Mouse (Mus musculus) embryo, embryonic 11.5 days (tissue): ENCODE data around the gene Prrx1.

ENCODE experiments used
- DNase-seq: peaks from one replicate; pipeline ENCODE4 v3.0.0-alpha.2; 2012; ENCODE audit warnings: low read depth, low spot score

Gene Prrx1

DNA sequence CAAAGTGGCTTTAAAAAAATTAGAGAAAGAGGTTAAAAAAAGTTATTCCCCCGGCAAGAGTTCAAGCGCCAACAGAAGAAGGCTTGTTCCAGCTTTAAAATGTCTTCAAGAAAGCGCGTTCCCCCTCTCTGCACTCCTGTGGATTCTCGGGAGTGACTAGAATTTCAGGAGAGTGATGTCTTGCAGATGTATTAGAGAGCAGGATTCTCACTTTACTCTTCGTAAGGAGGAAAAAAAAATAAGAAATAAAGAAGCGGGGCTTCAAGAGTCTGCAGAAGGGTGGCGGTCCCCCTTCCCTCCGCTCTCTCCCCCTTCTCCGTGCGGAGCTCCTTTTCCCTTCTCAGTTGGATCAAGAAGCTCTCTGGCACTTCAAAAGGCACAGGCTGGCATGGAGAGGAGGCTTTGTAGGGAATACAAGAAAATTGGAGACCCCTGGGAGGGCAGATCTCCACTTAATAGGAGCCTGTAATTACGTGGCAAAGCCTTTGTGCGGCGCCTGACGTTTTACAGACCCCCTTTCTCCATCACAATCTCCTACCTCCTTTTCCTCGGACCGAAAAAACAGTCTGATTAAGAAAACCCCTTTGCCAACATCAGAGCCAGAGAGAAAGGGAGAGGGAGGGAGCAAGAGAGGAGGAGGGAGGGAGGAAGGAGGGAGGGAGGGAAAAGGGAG is at the start of gene Prrx1:
TSS of gene Prrx1 (minus strand) at position 610 of the 673 bp plus-strand sequence.
- DNase-seq = no peak

DNA sequence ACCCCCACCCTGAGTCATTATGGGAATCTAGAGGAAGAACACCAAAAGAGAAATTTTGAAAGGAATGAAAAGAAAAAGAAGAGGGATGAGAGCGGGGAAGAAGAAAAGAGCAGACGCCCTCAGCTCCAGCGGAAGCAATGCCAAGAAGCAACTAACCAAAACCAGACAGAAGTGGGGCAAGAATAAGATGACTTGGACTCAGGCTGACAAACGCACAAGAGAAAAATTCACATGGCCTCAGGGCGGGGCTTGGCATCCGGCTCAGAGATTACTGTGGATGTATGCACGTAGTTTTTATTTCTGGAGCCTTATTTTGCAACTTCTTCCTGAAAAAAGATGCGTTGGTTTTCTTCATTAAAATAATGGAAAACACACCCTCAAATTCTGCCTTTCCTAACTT is 48.7 kb upstream of the Prrx1 start:
- no peak for DNase-seq

DNA sequence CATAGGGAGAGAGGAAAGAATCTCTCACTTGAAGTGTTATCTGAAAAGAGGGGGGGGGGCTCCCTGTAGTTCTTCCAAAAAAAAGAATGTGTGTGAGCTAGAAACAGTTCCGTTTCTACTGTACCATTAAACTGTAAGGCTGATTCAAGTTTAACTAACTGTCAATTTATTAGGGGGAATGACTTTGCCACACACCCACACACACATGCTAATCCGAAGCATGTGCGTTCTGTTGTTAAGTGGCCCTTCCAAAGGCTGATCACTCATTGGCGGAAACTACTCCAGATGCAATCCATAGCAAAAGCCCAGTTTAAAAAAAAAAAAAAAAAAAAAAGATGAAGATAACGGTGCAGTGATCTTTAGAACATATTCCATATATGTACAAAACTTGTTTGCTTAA is 47.9 kb upstream of the Prrx1 start:
- DNase-seq = no peak

DNA sequence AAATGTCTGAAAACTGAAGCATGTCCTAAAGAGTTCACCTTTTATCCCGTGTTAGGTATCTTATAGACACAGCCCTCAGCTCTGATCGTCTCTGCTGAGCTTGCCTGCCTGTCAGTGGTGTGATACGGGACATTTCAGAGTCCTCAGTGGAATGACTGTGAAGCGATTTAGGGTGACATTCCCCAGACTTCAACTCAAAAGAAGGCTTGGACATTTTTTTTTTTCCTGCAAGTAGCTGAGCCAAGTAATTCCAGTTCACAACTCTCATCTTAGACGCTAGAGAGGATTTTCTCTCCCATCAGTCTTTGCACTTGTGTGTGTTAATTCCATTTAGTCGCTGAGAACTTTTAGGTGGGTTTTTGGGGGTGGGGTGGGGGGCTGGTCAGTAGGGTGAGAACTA is 47.3 kb upstream of the Prrx1 start:
- DNase-seq = no peak

DNA sequence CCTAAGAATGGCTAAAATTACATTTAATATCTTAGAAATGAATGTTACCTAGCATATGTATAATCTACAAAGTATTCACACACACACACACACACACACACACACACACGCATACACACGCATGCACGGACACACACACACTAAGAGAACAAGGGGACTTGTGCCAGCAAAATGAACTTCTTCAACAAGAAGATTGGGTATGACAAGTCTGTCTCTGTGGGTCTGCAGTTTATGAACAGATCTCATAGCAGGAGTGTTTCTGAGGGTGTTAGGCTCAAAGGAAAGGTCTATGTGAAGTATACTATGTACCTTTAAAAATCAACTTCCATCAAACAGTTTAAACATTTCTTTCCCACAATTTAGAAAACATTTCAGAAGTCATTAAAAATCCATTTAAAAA is 46.0 kb upstream of the Prrx1 start:
- no peak for DNase-seq

DNA sequence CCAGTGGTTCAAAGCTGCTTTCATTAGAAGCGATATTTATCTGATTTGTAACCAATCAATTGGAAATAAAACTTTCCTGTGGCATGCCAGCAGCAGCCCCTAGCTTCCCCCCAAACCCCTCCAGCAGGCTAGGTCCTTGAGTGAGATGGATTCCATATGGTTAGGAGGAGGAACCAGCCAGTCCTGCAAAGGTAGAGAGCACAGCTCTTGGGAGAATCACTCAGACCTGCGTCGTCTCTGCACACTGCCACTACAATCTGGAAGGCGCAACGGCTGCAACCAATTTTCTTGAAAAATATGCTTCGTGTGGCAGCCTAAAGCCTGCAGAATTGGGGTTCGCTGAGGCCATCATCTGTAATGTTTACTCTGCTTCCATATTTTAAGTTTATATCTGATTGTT is 44.7 kb upstream of the Prrx1 start:
- no peak for DNase-seq

DNA sequence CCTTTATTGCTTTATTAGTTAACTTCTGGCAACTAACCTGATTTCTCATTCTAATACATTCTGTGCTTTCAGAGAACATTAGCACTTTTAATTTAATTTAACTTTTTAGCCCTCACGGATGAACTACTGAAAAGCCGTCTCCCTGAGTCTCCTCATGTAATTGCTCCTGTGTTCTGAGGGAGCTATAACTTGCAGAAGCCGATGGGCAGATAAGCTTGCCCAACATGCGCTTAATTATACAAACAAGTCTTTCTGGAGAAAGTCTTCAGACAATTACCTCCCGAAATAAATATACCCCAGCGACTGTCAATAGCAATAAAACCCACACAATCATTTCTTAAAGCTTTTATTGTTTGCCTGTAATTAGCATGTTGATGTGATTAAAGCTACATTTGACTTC is 44.2 kb upstream of the Prrx1 start:
- no peak for DNase-seq

DNA sequence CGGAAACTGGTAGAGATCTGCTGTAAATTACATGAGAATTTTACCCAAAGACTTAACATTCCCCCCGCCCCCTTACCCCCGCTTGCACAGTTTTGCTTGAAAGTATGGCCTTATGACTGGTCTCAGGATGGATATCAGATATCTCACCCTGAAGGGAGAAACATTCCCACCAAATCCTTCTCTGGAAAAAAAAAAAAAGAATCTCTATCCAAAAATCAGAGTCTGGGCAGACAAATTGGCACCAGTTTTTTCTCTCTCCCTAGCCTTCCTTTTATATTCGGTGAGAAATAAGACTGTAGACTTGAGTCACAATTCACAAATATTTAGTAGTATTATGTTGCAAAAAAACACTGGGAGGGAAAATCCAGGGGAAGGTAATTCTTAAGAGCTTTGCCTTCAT is 42.7 kb upstream of the Prrx1 start:
- DNase-seq = no peak

DNA sequence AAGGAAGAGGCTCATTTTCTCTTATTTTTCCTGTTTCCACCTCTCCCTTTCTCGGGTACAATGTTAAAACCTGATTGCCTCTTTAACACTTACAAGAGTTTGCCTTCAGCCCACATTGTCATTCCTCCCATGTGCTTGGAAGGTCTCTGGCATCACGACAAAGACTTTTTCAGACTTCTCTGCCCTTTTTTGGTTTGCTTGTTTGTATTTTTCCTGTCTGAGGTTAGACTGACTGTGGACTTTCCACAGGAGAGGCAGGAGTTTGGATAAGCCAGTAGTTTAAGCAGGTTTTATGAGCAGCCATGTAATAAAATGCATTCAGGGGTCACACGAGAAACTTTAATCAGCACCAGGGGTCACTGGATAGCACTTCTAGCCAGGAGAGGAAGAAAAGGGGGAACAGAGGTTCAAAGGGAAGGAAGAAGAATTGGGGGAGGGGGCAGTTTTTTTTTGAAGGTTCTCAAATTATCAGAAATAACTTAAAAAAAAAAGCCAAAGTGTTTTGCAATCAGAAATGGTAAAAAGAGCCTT is 42.2 kb upstream of the Prrx1 start:
- DNase-seq = no peak

DNA sequence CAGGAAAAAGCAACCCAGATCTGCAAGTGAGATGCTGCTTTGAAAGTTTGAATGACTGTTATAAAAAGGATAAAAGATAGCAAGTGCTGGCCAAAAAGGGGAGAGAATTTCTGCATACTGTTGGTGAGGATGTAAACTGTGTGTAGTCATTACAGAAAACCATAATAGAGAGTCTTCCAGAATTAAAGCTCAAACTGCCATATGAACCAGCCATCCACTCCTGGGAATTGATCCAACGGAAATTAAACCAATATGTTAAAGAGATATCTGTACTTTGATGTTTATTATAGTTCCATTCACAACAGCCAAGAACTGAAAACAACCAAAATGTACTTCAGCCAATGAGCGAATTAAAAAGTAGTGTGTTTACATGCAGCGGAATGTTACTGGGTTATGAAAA is 37.5 kb upstream of the Prrx1 start:
- no peak for DNase-seq

DNA sequence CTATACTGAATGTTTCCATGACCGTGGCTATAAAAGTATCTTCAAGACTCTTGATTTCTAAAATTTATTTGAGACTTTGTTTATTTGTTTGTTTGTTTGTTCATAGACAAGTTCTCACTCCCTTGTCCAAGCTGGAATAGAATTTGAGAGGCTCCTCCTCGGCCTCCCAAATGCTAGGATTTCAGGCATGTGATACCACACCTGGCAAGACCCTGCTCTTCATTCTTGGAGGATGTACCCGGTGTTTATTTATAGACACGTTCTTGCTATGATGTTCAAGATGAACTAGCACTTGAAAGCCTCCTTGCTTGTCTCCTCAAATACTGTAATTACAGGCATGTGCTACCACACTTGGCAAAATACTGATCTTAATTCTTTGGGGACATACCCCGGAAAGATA is 32.0 kb upstream of the Prrx1 start:
- no peak for DNase-seq

DNA sequence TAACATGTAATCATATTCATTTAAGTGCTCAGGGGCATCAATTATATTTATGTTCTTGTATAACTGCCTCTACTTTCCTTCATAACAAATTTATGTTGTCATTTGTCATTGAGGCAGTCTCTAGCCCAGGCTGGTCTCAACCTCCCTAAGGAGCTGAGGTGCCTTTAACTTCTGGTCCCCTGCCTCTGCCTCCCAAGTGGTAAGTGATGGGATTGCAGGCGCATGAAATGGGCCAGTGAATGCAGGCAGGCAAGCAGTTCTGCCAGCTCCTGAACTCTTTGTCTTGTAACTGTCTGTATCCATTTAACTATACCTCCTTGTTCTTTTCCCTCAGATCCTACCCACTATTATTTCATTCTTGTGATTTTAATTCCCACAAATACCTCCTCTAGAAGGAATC is 31.4 kb upstream of the Prrx1 start:
- DNase-seq = no peak

DNA sequence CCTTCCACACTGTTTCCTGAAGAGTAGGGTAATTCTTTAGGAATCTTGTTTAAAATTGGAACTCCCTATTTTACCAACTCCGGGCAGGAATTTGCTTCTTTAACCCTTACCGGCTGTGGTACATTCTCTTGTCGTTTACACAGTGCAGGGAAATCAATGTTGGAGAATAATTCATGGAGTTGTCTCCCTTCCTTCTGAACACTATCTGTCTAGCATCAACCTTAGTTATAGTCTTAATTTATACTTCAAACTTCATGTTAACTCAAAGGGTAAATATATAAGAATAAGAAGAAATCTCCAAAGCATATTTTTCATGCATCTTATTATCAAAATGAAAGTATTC is 25.7 kb upstream of the Prrx1 start:
- no peak for DNase-seq

DNA sequence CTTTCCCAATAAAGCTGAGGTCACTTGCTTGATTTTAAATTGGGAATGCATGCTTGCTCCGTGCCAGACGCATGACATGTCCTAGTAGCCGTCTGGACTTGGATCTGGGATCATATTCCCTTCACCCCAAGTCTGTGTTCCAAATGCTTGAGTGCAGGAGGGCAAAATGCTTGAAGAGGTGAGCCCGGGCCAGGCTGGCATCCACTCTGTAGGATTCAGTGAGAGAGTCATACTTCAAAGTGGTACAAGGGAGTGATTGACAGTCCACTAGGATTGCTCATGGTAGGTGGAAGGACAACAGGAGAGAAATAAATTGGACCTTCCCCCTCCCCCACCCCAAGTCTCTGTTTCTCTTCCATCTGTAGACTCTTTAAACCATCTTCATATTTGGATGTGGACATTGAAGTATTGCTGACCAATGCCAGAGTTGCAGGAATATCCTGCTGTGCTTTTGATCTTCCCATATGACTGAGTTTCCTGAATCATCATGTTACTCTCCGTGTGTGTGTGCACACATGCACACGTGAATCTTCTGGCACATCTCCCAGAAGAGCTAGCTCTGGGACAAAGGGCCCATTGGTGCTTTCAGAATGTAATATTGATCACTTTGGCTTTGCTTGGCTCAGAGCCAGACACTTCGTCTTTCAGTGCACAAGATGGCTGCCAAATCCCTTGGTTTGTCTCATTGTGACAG is 25.2 kb upstream of the Prrx1 start:
- no peak for DNase-seq

DNA sequence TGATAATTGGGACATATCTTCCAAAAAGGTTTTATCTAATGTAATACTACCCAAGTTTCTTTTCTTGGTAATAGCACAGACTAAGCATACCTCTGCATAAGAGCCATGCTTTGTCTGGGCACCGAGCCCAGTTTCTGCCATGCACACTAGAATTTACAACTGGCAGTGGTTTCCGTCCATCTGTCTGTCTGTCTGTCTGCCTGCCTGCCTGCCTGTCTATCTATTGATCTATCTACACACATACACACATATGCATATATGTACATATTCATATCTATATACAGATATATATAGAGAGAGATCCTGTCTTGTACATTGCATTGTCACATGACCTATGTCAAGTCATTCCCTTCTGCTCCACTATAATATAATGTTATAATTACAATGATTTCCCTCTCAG is 24.3 kb upstream of the Prrx1 start:
- DNase-seq = no peak

DNA sequence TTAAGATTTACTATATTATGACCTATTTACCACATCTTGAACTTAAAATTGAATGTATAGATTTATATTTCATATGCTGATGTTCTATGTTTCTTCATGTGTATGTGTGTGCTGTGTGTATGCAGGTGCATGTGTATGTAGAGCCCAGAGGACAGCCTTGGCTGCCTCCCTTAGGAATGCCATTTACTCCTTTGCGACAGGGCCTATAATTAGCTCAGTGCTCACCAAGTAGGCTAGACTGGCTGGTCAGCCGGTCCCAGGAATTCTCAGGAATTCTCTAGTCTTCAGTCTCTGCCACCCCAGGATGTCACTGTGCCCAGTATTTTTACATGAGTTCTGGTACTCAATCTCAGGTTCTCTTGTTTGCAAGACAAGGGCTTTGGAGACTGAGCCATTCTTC is 13.8 kb upstream of the Prrx1 start:
- DNase-seq = no peak

DNA sequence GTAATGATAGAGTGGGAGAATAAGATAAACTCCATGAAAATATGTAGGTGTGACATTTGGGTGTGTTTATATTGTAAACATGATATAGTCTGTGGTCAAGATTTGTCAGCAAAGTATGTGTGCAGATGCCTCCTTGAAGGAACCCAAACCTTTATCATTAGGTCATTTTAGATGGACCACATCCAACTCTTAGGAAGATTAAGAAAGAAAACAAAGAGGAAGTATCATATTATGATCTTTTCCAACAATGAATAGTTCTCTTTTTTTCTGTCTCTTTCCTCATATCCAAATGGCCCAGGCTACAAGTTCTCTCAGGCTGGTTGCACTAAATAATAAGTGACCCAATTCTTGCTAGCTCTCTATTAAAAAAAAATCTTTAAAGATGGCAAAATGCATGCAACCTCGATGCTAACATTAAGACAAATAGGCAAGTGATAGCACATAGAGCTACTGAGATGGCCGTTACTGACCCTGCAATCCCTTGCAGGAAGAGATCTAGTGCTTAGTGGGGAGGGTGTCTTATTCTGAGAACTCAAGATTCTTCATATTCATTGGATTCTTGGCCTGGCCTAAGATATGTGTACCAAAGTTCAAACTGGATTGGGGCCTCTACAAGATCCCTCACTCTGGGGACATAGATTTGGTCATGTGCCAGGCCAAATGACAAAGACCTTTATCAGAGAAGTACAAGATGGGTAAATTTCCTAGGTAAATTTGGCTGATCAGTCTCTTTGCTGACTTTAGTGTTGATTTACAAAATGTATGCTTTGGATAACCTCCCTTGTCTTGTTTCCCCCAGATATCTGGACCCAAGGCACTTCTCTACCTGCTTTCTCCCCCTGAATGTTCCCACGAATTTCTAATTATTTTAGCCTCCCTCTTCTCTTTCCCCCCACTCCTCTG is 6.4 kb upstream of the Prrx1 start:
- no peak for DNase-seq

DNA sequence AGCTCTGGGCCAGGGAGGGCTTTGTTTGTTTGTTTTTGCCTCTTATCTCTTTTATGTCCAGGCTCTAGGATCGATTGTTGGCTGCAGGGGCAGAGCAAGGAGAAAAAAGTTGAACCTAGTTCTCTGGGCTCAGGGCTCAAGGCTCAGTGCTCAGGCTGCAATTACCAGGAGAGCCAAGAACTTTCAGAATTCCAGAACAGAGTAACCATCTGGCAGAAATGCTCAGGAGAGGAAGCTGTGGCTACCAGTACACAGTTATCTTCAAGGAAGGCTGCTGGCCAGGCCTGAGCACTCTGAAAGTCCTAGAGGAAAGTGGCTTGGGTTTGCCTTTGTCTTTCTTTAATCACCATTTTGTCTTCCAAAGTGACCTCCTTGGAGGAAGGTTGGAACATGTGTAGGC is 3.4 kb upstream of the Prrx1 start:
- no peak for DNase-seq

DNA sequence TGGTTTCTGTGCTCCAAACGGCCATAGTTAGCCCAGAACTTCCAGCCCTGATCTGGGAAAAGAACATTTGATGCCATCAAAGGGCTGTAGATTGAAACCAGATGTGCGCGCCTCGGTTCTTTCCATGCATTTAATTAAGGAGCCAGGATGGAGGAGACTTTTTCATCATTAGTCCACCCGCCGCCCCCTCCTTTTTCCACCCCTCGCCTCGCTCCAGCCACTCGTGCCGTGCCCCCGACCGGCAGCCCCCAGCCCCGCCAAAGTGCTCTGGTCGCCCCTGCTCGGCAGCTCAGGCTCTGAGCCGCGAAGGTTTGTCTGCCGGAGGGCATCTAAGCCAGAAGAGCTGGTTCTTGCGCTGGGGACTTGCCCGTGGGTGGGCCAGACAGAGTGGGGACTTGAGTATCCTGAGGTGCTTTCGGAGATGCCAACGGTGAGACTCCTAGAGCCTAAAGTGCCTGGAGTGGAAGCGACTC is 1.4 kb upstream of the Prrx1 start:
- DNase-seq = peak; percentile 58

DNA sequence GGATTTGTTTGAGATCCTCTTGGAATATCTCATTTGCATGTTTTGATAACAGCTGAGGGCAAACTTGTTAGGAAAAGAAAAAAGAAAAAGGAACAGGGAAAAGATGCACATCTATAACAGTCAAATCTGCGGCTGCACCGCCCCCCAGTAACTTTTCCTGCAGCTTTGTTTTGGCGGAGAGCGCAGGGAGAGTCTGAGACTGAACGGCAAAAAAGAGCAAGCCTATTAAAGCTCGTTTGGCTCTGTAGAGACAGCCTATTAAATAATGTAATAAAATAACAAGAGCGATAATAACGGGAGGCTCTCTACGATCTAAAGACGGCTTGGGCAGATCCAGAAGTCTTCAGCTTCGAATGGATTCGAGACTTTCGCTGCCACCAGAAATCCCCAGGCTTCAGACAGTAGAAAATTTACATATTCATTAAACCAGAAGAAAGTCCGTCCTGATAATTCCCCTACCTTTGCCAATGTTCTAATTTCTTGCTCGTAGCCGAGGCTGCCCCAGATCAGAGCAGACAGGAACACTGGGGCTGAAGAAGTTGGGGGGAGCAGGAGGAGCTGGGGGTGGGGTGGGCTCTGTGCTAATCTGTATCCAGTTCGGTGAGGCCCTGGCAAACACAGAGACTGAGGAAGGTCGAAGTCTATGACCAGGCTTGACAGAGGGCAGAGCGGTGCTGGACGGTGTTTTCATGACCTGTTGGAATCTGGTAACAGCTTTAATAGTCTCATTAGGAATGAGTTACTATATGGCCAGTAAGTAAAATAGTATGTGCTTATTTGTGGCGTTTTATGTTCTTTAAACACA is 613 bp upstream of the Prrx1 start:
- DNase-seq = no peak
